Mouse (Mus musculus): ENCODE measurements at regions not wholly inside any gene's neighbourhood (a gene's known extent, or its start where the extent isn't known, plus 50 kb on each side); places are given as distances from the start of the nearest gene placed in this dataset.
"Not testable (repeated sequence)": the region's sequence is repeated elsewhere in the genome, so short reads cannot be mapped to it uniquely, and the experiment has no call there.

- DNase-seq: no peak
Observed at GRCm38 (mm10) chr4:114296380-114296779, 110.1 kb upstream of the Trabd2b start.

GRCm38 (mm10) chr4:114298517-114298916 is 108.0 kb upstream of the Trabd2b start:
- DNase-seq: not testable (repeated sequence)

- no peak for DNase-seq
Observed at GRCm38 (mm10) chr4:114300390-114301012, 106.0 kb upstream of the Trabd2b start.

GRCm38 (mm10) chr4:114304654-114305053 is 101.9 kb upstream of the Trabd2b start:
- DNase-seq: no peak

GRCm38 (mm10) chr4:114307491-114307890 is 99.0 kb upstream of the Trabd2b start:
- DNase-seq: no peak

- DNase-seq: peak; percentile 17 to 26
Observed at GRCm38 (mm10) chr4:114308518-114308917, 98.0 kb upstream of the Trabd2b start.

- no peak for DNase-seq
Observed at GRCm38 (mm10) chr4:114315051-114315450, 91.5 kb upstream of the Trabd2b start.

- no peak for DNase-seq
Observed at GRCm38 (mm10) chr4:114315556-114315955, 91.0 kb upstream of the Trabd2b start.

- DNase-seq: no peak
Observed at GRCm38 (mm10) chr4:114317076-114317475, 89.4 kb upstream of the Trabd2b start.

- DNase-seq: no peak
Observed at GRCm38 (mm10) chr4:114320076-114320475, 86.4 kb upstream of the Trabd2b start.

- no peak for DNase-seq
Observed at GRCm38 (mm10) chr4:114321516-114322339, 84.8 kb upstream of the Trabd2b start.

- no peak for DNase-seq
Observed at GRCm38 (mm10) chr4:114329978-114330377, 76.5 kb upstream of the Trabd2b start.

GRCm38 (mm10) chr4:114331161-114331560 is 75.4 kb upstream of the Trabd2b start:
- no peak for DNase-seq

- no peak for DNase-seq
Observed at GRCm38 (mm10) chr4:114334850-114335249, 71.7 kb upstream of the Trabd2b start.

GRCm38 (mm10) chr4:114336029-114336746 is 70.3 kb upstream of the Trabd2b start:
- no peak for DNase-seq

- no peak for DNase-seq
Observed at GRCm38 (mm10) chr4:114336747-114337090, 69.8 kb upstream of the Trabd2b start.

GRCm38 (mm10) chr4:114339793-114340192 is 66.7 kb upstream of the Trabd2b start:
- no peak for DNase-seq

GRCm38 (mm10) chr4:114345154-114345553 is 61.4 kb upstream of the Trabd2b start:
- no peak for DNase-seq

GRCm38 (mm10) chr4:114346068-114346747 is 60.3 kb upstream of the Trabd2b start:
- DNase-seq: peak; percentile 27 to 45

- DNase-seq: no peak
Observed at GRCm38 (mm10) chr4:114346884-114347283, 59.6 kb upstream of the Trabd2b start.

- DNase-seq: no peak
Observed at GRCm38 (mm10) chr4:114349601-114350000, 56.9 kb upstream of the Trabd2b start.

- no peak for DNase-seq
Observed at GRCm38 (mm10) chr4:114351282-114351681, 55.2 kb upstream of the Trabd2b start.

- DNase-seq: no peak
Observed at GRCm38 (mm10) chr4:114353058-114353457, 53.5 kb upstream of the Trabd2b start.

Data from cerebellum, adult 18-20 months (tissue).